Mouse (Mus musculus): Measurements from ENCODE around the gene Ercc1. TPM values are rescaled to one million over a fixed set of nuclear protein-coding genes. Genes with fewer than 3 reads are reported as not detected.

The Ercc1 gene
- 14.0 and 14.5 TPM in 2 replicates for polyA plus RNA-seq (2015; fragmentation: Nextera tagmentation; extraction: Ambion mirVana)

DNA sequence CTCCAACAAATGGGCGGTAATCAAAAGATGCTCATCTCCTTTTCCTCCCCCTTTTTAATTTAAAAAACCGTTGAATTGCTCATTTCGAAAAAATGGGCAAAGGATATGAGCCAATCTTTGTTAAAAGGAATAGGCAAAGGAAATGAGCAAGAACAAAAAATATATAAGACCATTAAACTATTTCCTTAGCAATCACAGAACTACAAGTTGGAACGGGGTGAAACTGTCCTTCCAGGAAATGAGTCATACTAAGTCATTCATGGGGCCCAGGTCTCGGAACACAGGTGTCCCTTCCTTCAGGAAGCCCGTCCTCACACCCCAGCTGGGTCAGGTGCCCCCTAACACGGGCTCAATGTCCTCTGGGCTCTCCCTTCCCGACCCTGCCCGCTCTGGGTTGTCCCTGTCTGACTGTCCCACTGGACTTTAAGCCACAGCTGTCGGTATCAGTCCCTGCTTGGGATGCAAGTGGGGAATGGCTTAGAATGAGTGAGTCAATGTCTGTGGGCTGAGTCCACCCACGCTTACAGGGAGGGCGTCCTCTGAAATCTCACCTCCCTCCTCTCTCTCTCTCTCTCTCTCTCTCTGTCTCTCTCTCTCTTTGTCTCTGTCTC, at the start of gene Ercc1:
Gene Ercc1, plus strand, starts transcription at position 542 of the 611 bp plus-strand sequence.
- H3K4me2 ChIP-seq = peak within 1 kb of the TSS; percentile 88
- no peak for ATAC-seq (ENCODE audit: insufficient read depth)
- peak within 1 kb of the TSS; percentile 41 for H3K9ac ChIP-seq
- H3K27me3 ChIP-seq = peaks cover 50% of the 10 kb centered on the region
- no peaks in the 10 kb centered on the region for H3K9me3 ChIP-seq (replicated peaks)
- peak within 1 kb of the TSS; percentile 69; the same call in 1 of the 2 replicates for H3K27ac ChIP-seq (replicated peaks)
- H3K4me3 ChIP-seq (replicated peaks) = peak within 1 kb of the TSS; percentile 69
- WGBS (ENCODE audit: insufficient replicate concordance) = 15% methylated on average over 12 of the region's 12 CpGs
- H3K36me3 ChIP-seq (replicated peaks) = no peaks in the 10 kb centered on the region
- peaks cover 41% of the 10 kb centered on the region for H3K4me1 ChIP-seq (replicated peaks)

DNA sequence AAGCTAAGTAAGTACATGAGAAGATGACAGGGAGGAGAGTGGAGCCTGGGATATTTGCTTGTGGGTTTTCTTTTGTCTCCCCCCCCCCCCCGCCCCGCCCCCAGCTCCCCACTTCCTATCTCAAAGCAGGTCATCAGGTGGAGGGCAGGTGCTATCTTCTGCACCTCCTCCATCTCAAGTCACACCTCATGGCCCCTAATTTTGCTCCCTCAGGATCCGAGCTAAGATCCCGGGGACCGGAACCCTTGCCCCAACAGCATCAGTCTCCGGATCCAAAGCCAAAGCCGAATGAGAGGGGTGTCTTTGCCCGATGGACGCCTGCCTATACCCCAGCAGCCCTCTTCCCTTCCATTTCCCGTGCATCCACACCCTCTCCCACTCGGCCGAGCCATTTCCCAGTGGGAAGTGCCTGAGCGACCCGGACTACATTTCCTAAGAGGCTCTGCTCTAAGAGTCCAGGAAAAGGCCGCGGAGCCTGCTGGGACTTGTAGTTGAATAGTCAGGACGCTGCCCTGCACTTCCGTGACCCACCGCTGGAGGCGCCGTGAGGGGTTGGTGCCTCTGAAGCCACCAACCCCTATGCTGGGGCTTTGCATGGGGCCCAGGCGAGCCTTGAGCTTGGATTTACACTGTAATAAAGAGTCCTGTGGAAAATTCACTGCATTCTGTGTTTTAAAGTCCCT, 48.9 kb upstream of the Ercc1 start:
- Histone ChIP-seq H3K27ac (replicated peaks) (no peak overlapping the region), H3K9me3 (replicated peaks) (no peaks in the 10 kb centered on the region; the same call in 1 of the 2 replicates)
- 10% methylated on average over 22 of the region's 22 CpGs for WGBS (ENCODE audit: insufficient replicate concordance)

DNA sequence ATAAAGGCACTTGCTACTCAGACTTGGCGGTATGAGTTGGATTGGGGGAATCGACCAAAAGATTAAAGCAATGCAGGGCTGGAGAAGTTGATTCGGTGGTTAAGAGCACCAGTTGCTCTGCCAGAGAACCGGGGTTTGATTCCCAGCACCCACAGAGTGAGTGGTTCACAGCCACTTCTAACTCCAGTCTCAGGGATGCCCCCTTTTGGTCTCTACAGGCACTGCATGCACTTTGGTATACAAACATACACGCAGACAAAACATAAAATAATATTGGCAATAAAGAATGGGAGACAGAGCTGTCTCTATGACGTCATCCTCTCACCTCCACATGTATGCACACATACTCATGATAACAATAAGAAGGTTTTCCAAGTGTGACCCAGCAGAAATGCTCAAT, 47.5 kb upstream of the Ercc1 start:
- H3K4me3 ChIP-seq (replicated peaks) = no peak overlapping the region
- 78% methylated on average over 6 of the region's 6 CpGs for WGBS (ENCODE audit: insufficient replicate concordance)
- H3K27ac ChIP-seq (replicated peaks) = no peak overlapping the region
- ATAC-seq (ENCODE audit: insufficient read depth) = no peak
- H3K9ac ChIP-seq = no peak overlapping the region
- H3K4me1 ChIP-seq (replicated peaks) = peaks cover 30% of the 10 kb centered on the region
- no peaks in the 10 kb centered on the region; the same call in 1 of the 2 replicates for H3K9me3 ChIP-seq (replicated peaks)
- no peaks in the 10 kb centered on the region for H3K36me3 ChIP-seq (replicated peaks)
- H3K4me2 ChIP-seq = no peak overlapping the region
- H3K27me3 ChIP-seq = peaks cover 14% of the 10 kb centered on the region

More for the DNA sequence above, 48.9 kb upstream of the Ercc1 start:
- peaks cover 35% of the 10 kb centered on the region for H3K4me1 ChIP-seq (replicated peaks)
- ATAC-seq (ENCODE audit: insufficient read depth) = peak; percentile 20; the same call in 1 of the 2 replicates
- peaks cover 4% of the 10 kb centered on the region; the same call in 1 of the 2 replicates for H3K27me3 ChIP-seq
- H3K4me3 ChIP-seq (replicated peaks) = peak overlapping the region; percentile 54
- H3K36me3 ChIP-seq (replicated peaks) = no peaks in the 10 kb centered on the region
- H3K4me2 ChIP-seq = peak overlapping the region; percentile 80
- peak overlapping the region; percentile 48; the same call in 1 of the 2 replicates for H3K9ac ChIP-seq

DNA sequence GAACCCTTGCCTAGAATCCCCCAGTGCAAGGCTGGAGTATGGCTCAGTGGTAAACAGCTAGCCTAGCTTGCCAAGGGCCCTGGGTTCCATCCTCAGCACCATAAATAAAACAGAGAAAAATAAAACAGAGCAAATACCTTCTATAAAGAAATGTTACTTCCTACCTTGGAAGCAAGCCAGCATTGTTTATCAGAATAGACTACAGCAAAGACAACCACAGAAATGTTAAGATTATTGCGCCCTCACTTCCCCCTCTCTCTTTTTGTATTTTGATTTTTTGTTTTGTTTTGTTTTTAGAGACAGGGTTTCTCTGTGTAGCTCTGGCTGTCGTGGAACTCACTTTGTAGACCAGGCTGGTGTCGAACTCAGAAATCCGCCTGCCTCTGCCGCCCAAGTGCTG, 46.8 kb upstream of the Ercc1 start:
- no peak overlapping the region for H3K9ac ChIP-seq
- peaks cover 22% of the 10 kb centered on the region for H3K27me3 ChIP-seq
- peaks cover 26% of the 10 kb centered on the region for H3K4me1 ChIP-seq (replicated peaks)
- H3K4me2 ChIP-seq = no peak overlapping the region
- ATAC-seq (ENCODE audit: insufficient read depth) = no peak
- H3K36me3 ChIP-seq (replicated peaks) = no peaks in the 10 kb centered on the region
- no peaks in the 10 kb centered on the region; the same call in 1 of the 2 replicates for H3K9me3 ChIP-seq (replicated peaks)
- WGBS (ENCODE audit: insufficient replicate concordance) = 82% methylated on average over 5 of the region's 5 CpGs
- no peak overlapping the region for H3K4me3 ChIP-seq (replicated peaks)
- H3K27ac ChIP-seq (replicated peaks) = no peak overlapping the region

DNA sequence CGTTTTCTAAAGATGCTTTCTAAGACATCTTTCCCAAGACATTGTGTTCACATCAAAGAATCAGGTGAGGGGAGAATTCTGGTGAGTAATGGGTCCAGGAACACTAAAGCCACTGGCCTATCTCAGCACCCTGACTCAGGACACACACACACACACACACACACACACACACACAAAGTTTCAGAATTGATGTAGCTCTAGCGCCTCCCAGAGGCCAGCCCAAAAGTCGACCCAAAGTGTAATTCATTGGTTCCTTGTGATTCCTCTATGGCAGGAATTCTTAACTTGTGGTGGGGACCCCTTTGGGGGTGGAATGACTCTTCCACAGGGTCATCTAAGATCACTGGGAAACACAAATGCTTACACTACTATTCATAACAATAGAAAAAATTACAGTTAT, 45.4 kb upstream of the Ercc1 start:
- ATAC-seq (ENCODE audit: insufficient read depth) = no peak
- H3K9ac ChIP-seq = no peak overlapping the region
- no peaks in the 10 kb centered on the region; the same call in 1 of the 2 replicates for H3K9me3 ChIP-seq (replicated peaks)
- no peak overlapping the region for H3K4me2 ChIP-seq
- no peak overlapping the region for H3K27ac ChIP-seq (replicated peaks)
- no peak overlapping the region for H3K4me3 ChIP-seq (replicated peaks)
- 16% methylated on average over 3 of the region's 3 CpGs for WGBS (ENCODE audit: insufficient replicate concordance)
- H3K4me1 ChIP-seq (replicated peaks) = peaks cover 29% of the 10 kb centered on the region
- H3K36me3 ChIP-seq (replicated peaks) = no peaks in the 10 kb centered on the region
- peaks cover 36% of the 10 kb centered on the region for H3K27me3 ChIP-seq

DNA sequence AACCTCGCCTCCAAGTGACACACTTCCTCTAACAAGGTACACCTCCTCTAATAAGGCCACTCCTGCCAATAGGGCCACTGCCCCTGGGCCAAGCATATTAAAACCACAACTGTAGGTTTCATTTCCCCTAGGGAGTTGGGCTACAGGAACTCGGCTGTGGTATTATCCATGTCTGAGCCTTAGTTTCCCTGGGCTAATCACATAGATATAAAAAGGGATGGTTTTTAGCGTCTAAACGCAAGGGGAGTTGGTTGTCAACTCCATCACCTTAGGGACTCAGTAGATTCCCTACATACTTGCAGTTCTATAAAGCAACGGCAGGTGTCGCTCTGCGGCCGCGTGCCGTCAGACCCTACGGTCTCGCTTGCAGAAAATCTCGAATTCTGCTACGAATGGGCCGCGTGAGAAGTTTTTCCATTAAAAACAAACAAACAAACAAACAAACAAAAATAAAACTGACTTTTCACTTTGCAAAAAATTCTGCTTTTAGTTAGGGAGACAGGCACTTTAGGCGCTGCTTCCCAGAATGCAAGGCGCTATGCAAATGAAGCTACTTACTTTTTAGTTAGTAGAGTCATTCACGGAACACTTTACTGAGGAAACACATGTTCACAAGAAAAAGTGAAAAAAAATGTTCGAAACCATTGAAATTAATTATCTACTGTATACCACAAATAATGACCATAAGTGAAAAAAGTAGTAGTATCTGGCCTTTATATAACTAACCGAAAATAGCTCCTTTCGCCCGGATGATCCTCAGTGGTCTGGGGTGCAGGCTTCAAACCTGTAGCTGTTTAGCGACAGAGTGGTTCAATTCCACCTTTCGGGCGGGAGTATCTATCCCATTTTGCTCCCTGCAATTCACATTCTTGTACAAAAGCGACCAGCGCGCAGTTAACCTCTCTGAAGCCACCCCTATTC, 43.8 kb upstream of the Ercc1 start:
- Histone ChIP-seq H3K27me3 (peaks cover 52% of the 10 kb centered on the region), H3K9me3 (replicated peaks) (no peaks in the 10 kb centered on the region; the same call in 1 of the 2 replicates), H3K4me3 (replicated peaks) (peak overlapping the region; percentile 61), H3K4me1 (replicated peaks) (peaks cover 27% of the 10 kb centered on the region), H3K4me2 (peak overlapping the region; percentile 52), H3K9ac (peak overlapping the region; percentile 9; the same call in 1 of the 2 replicates), H3K27ac (replicated peaks) (no peak overlapping the region), H3K36me3 (replicated peaks) (no peaks in the 10 kb centered on the region)
- ATAC-seq (ENCODE audit: insufficient read depth) = peak; percentile 82
- WGBS (ENCODE audit: insufficient replicate concordance) = under 1% methylated on average over 29 of the region's 29 CpGs

DNA sequence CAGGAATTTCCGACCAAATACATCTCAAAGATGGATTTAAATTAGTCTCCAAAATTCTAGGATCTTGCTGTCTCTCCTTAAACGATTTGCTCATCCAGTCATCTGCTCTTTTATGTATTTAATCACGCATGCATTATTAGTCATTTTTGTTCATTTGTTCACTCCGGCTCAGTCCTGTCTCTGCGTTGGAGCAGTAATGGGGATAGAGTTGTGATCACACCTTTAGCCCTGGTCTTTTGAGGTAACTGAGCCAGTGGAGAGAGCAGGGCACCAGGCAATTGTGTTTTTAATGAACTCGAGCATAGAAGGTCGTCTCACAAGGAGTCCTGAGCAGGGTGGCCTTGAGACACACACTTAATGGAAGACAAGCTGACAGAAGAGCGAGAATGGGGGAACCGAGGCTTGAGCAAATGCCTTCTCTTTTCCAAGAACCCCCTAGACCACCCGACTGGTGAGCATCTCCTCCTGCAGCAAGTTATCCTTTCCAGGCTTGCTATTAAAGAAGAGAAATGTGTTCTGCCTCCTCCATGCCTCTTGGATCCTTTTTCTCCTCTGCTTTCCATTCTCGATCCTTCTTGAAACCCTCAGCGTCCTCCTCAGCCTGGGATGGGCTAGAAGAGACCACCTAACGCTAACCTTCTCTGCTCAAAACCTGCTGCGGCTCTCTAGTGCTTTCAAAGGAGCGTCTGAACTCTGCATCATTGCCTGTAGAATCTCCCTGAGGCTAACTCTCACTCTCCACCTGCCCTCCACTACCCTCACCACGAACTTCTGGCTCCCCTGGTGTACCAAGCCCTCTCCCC, 42.9 kb upstream of the Ercc1 start:
- Histone ChIP-seq H3K36me3 (replicated peaks) (no peaks in the 10 kb centered on the region), H3K27me3 (peaks cover 61% of the 10 kb centered on the region), H3K4me3 (replicated peaks) (peak overlapping the region; percentile 0; the same call in 1 of the 2 replicates), H3K4me1 (replicated peaks) (peaks cover 24% of the 10 kb centered on the region), H3K27ac (replicated peaks) (no peak overlapping the region), H3K9ac (no peak overlapping the region), H3K4me2 (peak overlapping the region; percentile 52), H3K9me3 (replicated peaks) (no peaks in the 10 kb centered on the region; the same call in 1 of the 2 replicates)
- no peak for ATAC-seq (ENCODE audit: insufficient read depth)
- 12% methylated on average over 16 of the region's 16 CpGs for WGBS (ENCODE audit: insufficient replicate concordance)

DNA sequence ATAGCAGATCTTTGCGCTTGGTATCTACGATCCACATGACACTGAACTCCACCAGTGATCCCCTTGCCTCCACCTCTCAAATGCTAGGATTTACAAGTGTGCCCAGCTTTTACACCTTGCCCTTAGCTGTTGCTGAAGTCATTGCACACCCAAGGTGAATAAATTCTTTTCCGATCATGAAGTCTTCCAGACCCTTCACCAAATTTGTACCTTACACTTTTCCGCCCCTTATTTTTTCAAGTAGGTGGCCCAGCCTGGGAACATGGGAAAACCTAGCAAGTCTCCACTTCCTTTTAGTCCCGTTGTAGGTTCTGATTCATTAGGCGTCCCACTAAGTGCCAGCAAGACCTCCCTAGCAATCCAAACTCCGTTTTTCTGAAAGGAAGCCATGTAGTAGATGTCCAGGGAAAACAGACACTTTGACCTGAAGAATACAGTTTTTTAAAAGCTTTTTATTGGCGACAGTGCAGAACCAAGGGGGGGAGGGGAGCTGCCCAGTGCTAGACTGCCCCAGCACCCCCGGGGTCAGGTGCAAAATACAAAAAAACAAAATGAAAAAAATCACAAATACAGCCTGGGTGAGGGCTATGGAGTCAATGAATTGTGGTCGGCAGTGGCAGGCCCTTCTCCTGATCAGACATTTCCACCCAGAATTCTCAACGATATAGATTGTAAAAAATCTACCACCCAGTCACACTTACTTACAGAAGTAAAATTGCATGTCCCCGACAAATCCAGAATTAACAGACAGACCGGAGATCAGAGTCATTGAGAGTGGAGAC, 42.1 kb upstream of the Ercc1 start:
- Histone ChIP-seq H3K27me3 (peaks cover 68% of the 10 kb centered on the region), H3K9ac (no peak overlapping the region)

DNA sequence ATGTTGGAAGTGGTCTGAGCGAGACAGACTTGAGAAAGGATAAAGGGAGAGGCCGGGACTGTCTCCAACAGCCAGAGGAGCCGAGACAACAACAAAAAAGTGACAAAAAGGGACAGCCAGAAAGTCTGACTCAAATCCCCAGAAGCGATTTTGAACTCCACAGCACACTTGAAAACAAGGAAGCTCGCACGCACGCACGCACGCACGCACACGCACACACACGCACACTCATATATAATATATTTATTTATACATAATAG, 41.6 kb upstream of the Ercc1 start:
- no peaks in the 10 kb centered on the region for H3K9me3 ChIP-seq (replicated peaks)
- H3K36me3 ChIP-seq (replicated peaks) = no peaks in the 10 kb centered on the region
- no peak overlapping the region for H3K9ac ChIP-seq
- ATAC-seq (ENCODE audit: insufficient read depth) = no peak
- peaks cover 69% of the 10 kb centered on the region for H3K27me3 ChIP-seq
- H3K4me3 ChIP-seq (replicated peaks) = no peak overlapping the region
- WGBS (ENCODE audit: insufficient replicate concordance) = 70% methylated on average over 12 of the region's 12 CpGs
- H3K4me1 ChIP-seq (replicated peaks) = peaks cover 30% of the 10 kb centered on the region
- H3K4me2 ChIP-seq = no peak overlapping the region
- H3K27ac ChIP-seq (replicated peaks) = no peak overlapping the region

More for the DNA sequence above, 42.1 kb upstream of the Ercc1 start:
- peaks cover 25% of the 10 kb centered on the region for H3K4me1 ChIP-seq (replicated peaks)
- 42% methylated on average over 13 of the region's 13 CpGs for WGBS (ENCODE audit: insufficient replicate concordance)
- H3K9me3 ChIP-seq (replicated peaks) = no peaks in the 10 kb centered on the region
- H3K27ac ChIP-seq (replicated peaks) = no peak overlapping the region
- H3K36me3 ChIP-seq (replicated peaks) = no peaks in the 10 kb centered on the region
- no peak for ATAC-seq (ENCODE audit: insufficient read depth)
- H3K4me2 ChIP-seq = no peak overlapping the region
- H3K4me3 ChIP-seq (replicated peaks) = no peak overlapping the region

DNA sequence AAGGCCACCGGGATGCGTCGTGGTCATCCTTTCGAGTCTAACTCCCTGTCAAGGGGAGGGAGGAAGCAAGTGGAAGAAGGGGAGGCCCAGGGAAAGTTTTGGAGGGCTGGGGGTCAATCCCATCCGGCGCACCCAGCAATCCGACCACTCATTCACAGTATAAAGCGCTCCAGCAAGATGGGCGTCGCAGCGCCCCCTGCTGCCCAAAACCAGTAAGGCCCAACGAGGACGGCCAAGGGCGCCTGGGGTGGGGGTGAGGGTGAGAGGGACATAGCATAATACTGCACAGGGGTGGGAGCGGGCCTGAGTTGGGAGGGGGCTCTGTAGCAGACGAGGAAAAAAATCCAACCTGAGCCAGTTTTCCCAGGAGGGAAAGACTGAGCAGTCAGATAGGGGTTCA, 40.8 kb upstream of the Ercc1 start:
- Histone ChIP-seq H3K9ac (no peak overlapping the region), H3K9me3 (replicated peaks) (no peaks in the 10 kb centered on the region), H3K27ac (replicated peaks) (no peak overlapping the region), H3K36me3 (replicated peaks) (no peaks in the 10 kb centered on the region), H3K4me3 (replicated peaks) (peak overlapping the region; percentile 17; the same call in 1 of the 2 replicates), H3K4me2 (peak overlapping the region; percentile 49), H3K27me3 (peaks cover 75% of the 10 kb centered on the region), H3K4me1 (replicated peaks) (peaks cover 38% of the 10 kb centered on the region)
- no peak for ATAC-seq (ENCODE audit: insufficient read depth)
- 1% methylated on average over 16 of the region's 16 CpGs for WGBS (ENCODE audit: insufficient replicate concordance)
